Mouse (Mus musculus): Measurements from ENCODE around the gene Cldn18.

GRCm38 (mm10) chr9:99717134-99717533, at the start of gene Cldn18:
- no peak for TF ChIP-seq CTCF (IDR thresholded peaks at IDR 0.05; ENCODE audit: extremely low read depth, insufficient read length, insufficient replicate concordance, low read depth, low read length)
- no peak for TF ChIP-seq POLR2A (IDR thresholded peaks at IDR 0.05; ENCODE audit: low read depth, low read length)

All from small intestine, adult 2 months (tissue).